In the genomic region with DNA sequence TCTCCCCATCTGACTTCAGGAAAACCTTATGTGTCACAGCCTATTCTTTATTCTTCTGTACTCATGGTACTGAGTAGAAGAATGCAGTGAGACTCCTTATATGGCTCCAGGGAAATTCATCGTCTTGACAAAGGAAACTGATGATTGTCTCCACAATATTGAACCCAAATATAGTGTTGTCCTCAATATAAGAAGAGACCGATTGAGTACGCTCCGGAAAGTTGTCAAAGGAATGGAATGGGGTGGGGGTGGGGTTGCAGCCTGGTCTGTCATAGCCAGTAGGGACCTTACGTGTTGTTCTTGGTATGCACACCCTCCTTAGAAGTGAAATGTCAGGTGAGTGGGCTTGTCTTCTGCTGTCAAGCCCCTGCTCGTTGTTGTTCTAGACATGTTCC, we compare ENCODE assay signal across 8 mouse cellular contexts.
DNase-seq lines count a peak whose midpoint lies in the region; ATAC-seq and TF ChIP-seq lines count a peak whose summit lies in the region.
"Had no signal": no experiment of that assay in that cellular context is flagged by ENCODE, and none has a peak within 500 bp of the region (broad histone marks: within the 10 kb centered on the region; RNA-seq: fewer than 3 reads in every experiment).

No protein-coding gene starts in this region.

- peaks cover 47% of the 10 kb centered on the region for H3K4me1 ChIP-seq in kidney, embryonic 15.5 days
- H3K4me1 ChIP-seq in embryonic facial prominence, embryonic 13.5 days, result peaks cover 19% of the 10 kb centered on the region
- H3K4me1 ChIP-seq in forebrain, postnatal 0 days (ENCODE audit: insufficient read depth), result 0 out of 2 replicates have a peak, but pooled peaks cover 5% of the 10 kb centered on the region

- no peak for TF ChIP-seq CTCF in forebrain, postnatal 0 days (IDR thresholded peaks at IDR 0.05; ENCODE audit: low read depth)

- H3K27me3 ChIP-seq in kidney, embryonic 15.5 days, result no peaks in the 10 kb centered on the region
- no peaks in the 10 kb centered on the region for H3K27me3 ChIP-seq in embryonic facial prominence, embryonic 13.5 days
- H3K27me3 ChIP-seq in forebrain, postnatal 0 days (ENCODE audit: insufficient read depth, low read length), result no peaks in the 10 kb centered on the region

- no peak for DNase-seq in kidney, adult 9 months
- DNase-seq in NIH3T3 (ENCODE audit: low read depth), result peak; percentile 9
- no peak for DNase-seq in forebrain, postnatal 0 days
- DNase-seq in left cerebral cortex, adult 8-10 months (ENCODE audit: low spot score in 2 of 2), result no peak

- 0 out of 2 replicates have a peak, but pooled peaks have one; percentile 1 for ATAC-seq in kidney, embryonic 15.5 days (replicated peaks; ENCODE audit: low FRiP score)
- ATAC-seq in embryonic facial prominence, embryonic 13.5 days (ENCODE audit: insufficient number of reproducible peaks, insufficient read depth, low FRiP score, low TSS enrichment, low read depth), result no peak
- peak; percentile 8 for ATAC-seq in megakaryocyte, adult 5-6 weeks (ENCODE audit: poor library complexity, severe bottlenecking)
- ATAC-seq in forebrain, postnatal 0 days, result no peak

- H3K4me2 ChIP-seq in kidney, embryonic 15.5 days, result peak overlapping the region; percentile 45
- 0 out of 2 replicates have a peak overlapping the region, but pooled peaks have one; percentile 24 for H3K4me2 ChIP-seq in embryonic facial prominence, embryonic 13.5 days
- no peak overlapping the region for H3K4me2 ChIP-seq in forebrain, postnatal 0 days (ENCODE audit: low read depth)

- H3K9me3 ChIP-seq in kidney, embryonic 15.5 days (replicated peaks), result no peaks in the 10 kb centered on the region
- H3K9me3 ChIP-seq in embryonic facial prominence, embryonic 13.5 days, result no peaks in the 10 kb centered on the region
- no peaks in the 10 kb centered on the region for H3K9me3 ChIP-seq in forebrain, postnatal 0 days (ENCODE audit: low read length)
- H3K9me3 ChIP-seq: forebrain, embryonic 10.5 days had no signal

- 73% methylated on average over 6 of the region's 6 CpGs for WGBS in kidney, embryonic 15.5 days
- 68% methylated on average over 6 of the region's 6 CpGs for WGBS in embryonic facial prominence, embryonic 13.5 days
- WGBS in forebrain, postnatal 0 days, result 86% methylated on average over 6 of the region's 6 CpGs

- peak overlapping the region; percentile 21; the same call in 1 of the 2 replicates for H3K9ac ChIP-seq in kidney, embryonic 15.5 days
- H3K9ac ChIP-seq in embryonic facial prominence, embryonic 13.5 days, result no peak overlapping the region
- no peak overlapping the region for H3K9ac ChIP-seq in forebrain, postnatal 0 days

- peak overlapping the region; percentile 93 for H3K27ac ChIP-seq in kidney, embryonic 15.5 days
- peak overlapping the region; percentile 69; the same call in 1 of the 2 replicates for H3K27ac ChIP-seq in embryonic facial prominence, embryonic 13.5 days
- no peak overlapping the region; the same call in 1 of the 2 replicates for H3K27ac ChIP-seq in forebrain, postnatal 0 days (ENCODE audit: low read depth, low read length)

- no peaks in the 10 kb centered on the region for H3K36me3 ChIP-seq in kidney, embryonic 15.5 days
- H3K36me3 ChIP-seq in embryonic facial prominence, embryonic 13.5 days, result no peaks in the 10 kb centered on the region
- no peaks in the 10 kb centered on the region for H3K36me3 ChIP-seq in forebrain, postnatal 0 days (ENCODE audit: insufficient read depth)
- H3K36me3 ChIP-seq: forebrain, embryonic 10.5 days had no signal

- peak overlapping the region; percentile 1; the same call in 1 of the 2 replicates for H3K4me3 ChIP-seq in kidney, embryonic 15.5 days (replicated peaks)
- H3K4me3 ChIP-seq in embryonic facial prominence, embryonic 13.5 days, result no peak overlapping the region
- no peak overlapping the region for H3K4me3 ChIP-seq in forebrain, postnatal 0 days (ENCODE audit: low read depth, low read length)
- H3K4me3 ChIP-seq: forebrain, embryonic 10.5 days had no signal

Comparison
In these comparisons a context has a peak if more than half of its experiments do, and no peak if none do; other contexts are left out.
1. ATAC-seq: peak in kidney, embryonic 15.5 days (single experiment) and megakaryocyte, adult 5-6 weeks (single experiment); none in embryonic facial prominence, embryonic 13.5 days (single experiment) and forebrain, postnatal 0 days (single experiment).